Mouse (Mus musculus): Measurements from ENCODE around the gene Ntn4. TPM values are rescaled to one million over a fixed set of nuclear protein-coding genes. Genes with fewer than 3 reads are reported as not detected.

Gene Ntn4
- polyA plus RNA-seq, 1 experiment from 2014 or later = 0.65 TPM

Other genes with a start within 250 kb of the Ntn4 start
- gene Lta4h, start 187.3 kb upstream of the Ntn4 start, polyA plus RNA-seq (2014; fragmentation: Nextera tagmentation; extraction: Ambion mirVana) = 249 and 276 TPM in 2 replicates
- 0.42 and 0.65 TPM in 2 replicates for gene Hal, start 151.9 kb upstream of the Ntn4 start, polyA plus RNA-seq (2014; fragmentation: Nextera tagmentation; extraction: Ambion mirVana)
- 1.8 TPM in 2 replicates for gene Amdhd1, start 100.6 kb upstream of the Ntn4 start, polyA plus RNA-seq (2014; fragmentation: Nextera tagmentation; extraction: Ambion mirVana)
- 0.35 and 0.47 TPM in 2 replicates for gene Ccdc38, start 100.0 kb upstream of the Ntn4 start, polyA plus RNA-seq (2014; fragmentation: Nextera tagmentation; extraction: Ambion mirVana)
- 147 and 151 TPM in 2 replicates for gene Snrpf, start 51.0 kb upstream of the Ntn4 start, polyA plus RNA-seq (2014; fragmentation: Nextera tagmentation; extraction: Ambion mirVana)
- 0.38 and 0.86 TPM in 2 replicates for gene Usp44, start 190.9 kb downstream of the Ntn4 start, polyA plus RNA-seq (2014; fragmentation: Nextera tagmentation; extraction: Ambion mirVana)